Mouse (Mus musculus): ENCODE data around the gene Mbtps2. TPM values are rescaled to one million over a fixed set of nuclear protein-coding genes. Genes with fewer than 3 reads are reported as not detected.
A peak's percentile ranks its signal among the peaks of the same experiment; 100 is the strongest.

Mbtps2 gene
- polyA plus RNA-seq, 1 experiment from 2014 or later, result 24.3 TPM

DNA sequence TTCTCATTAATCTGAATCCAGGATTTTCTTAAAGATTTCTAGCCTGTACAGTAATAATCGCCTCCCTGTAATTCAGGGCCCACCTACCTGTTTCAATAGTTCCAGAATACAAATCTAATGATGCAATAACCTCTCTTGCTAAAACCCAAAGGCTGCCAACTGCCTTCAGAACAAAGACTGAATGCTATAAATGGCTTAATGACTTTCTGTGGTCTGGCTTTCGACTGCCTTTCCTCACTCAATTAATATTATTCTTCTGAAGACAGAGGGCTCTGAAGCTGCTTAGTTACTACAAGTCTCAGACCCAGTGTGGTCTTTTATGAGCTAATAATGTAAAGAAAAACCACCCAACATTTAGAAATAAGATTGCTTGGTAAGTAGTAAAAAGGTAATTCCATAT, 96.6 kb downstream of the Mbtps2 start:
- Histone ChIP-seq H3K4me2 (no peak overlapping the region), H3K27me3 (no peaks in the 10 kb centered on the region; the same call in 1 of the 2 replicates), H3K4me3 (no peak overlapping the region), H3K4me1 (no peaks in the 10 kb centered on the region), H3K27ac (no peak overlapping the region), H3K9me3 (no peaks in the 10 kb centered on the region), H3K36me3 (no peaks in the 10 kb centered on the region), H3K9ac (no peak overlapping the region)
- ATAC-seq (ENCODE audit: insufficient number of reproducible peaks, insufficient read depth, low FRiP score, low TSS enrichment, low read depth), result no peak
- WGBS, result 70% methylated on average over 2 of the region's 2 CpGs

DNA sequence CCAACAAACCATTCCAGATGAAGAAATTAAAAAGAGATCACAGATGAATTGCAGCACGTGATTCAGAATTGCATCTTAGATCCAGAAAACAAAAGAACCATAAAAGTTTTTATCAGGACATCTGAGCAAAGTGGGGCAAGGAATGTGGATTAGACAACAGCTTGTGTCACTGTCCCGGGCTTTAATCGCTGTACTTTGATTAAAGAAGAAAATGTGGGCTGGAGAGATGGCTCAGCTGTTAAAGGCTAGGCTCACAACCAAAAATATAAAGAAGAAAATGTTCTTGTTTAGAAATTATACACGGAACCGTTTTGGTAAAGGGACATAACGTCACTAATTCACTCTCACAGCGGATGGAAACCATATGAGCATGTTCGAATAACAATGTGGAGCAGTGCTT, 98.5 kb downstream of the Mbtps2 start:
- H3K9ac ChIP-seq, result no peak overlapping the region
- H3K4me2 ChIP-seq, result no peak overlapping the region
- ATAC-seq (ENCODE audit: insufficient number of reproducible peaks, insufficient read depth, low FRiP score, low TSS enrichment, low read depth), result no peak
- H3K9me3 ChIP-seq, result no peaks in the 10 kb centered on the region
- no peaks in the 10 kb centered on the region for H3K4me1 ChIP-seq
- no peaks in the 10 kb centered on the region; the same call in 1 of the 2 replicates for H3K27me3 ChIP-seq
- H3K4me3 ChIP-seq, result no peak overlapping the region
- H3K36me3 ChIP-seq, result no peaks in the 10 kb centered on the region
- H3K27ac ChIP-seq, result no peak overlapping the region
- whole genome bisulfite sequencing, result 65% methylated on average over 8 of the region's 8 CpGs

DNA sequence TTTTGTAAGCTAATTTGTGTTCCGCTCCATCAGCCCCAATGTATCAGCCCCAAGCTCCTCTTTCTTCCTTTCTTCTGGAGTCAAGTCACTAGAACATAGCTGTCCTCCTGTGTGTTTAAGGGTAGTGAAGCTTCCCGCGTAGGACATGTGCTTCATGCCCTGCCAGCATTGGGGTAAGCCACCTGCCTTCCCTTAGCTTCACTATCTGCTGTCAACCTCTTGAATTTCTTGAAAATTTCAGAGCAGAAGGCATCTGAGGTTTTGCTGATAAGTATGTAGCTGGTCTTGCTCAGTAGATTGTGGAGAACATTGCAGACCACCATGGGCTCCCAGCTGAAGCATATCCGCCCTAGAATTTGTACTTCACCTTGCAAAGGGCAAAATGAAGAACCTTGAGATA, 105.4 kb downstream of the Mbtps2 start:
- peaks cover 6% of the 10 kb centered on the region; the same call in 1 of the 2 replicates for H3K27me3 ChIP-seq
- WGBS, result 90% methylated on average over 4 of the region's 4 CpGs

DNA sequence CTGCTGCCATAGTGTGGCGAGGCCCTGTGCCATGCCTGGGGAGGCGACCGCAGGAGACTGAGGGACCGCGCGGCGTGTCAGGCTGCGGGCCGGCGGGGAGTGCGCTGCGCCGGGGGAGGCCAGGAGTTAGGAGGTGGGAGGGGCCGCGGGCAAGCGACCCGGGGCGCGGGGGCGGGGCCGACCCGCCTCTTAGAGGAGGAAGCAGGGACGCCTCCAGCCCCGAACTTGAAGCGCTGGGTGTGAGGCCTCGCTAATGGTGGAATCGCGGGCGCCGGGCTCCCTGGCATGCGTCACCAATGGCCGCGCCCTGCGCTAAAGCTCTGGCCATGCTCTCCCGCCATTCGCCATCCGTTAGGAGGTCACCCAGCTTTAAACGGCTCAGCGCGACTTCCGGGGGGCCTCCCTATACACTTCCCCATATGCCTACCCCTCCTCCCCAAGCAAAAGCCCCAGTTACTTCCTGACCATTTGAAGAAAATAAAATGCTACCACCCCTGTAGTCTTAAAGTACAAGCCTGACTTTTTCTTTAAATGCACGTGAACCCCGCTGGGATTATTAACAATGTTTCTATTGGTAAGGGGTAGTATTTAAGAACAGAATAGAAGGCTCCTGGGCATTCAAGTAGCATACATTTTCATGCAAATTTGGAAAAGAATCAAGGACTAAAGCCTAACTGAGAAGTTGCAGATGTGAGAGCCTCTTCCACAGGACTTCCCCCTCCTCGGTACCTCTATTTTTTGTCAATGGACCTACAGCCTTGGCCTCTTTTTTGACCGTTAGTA, 106.4 kb downstream of the Mbtps2 start, which contains the start of gene Sms:
Sms (minus strand) TSS at position 344 of the 783 bp plus-strand sequence.
- peak; percentile 82 for ATAC-seq (ENCODE audit: insufficient number of reproducible peaks, insufficient read depth, low FRiP score, low TSS enrichment, low read depth)
- WGBS, result 21% methylated on average over 42 of the region's 45 CpGs
- peak within 1 kb of the TSS; percentile 62 for H3K4me3 ChIP-seq
- H3K4me2 ChIP-seq, result peak within 1 kb of the TSS; percentile 58
- H3K36me3 ChIP-seq, result no peaks in the 10 kb centered on the region
- peaks cover 5% of the 10 kb centered on the region; the same call in 1 of the 2 replicates for H3K4me1 ChIP-seq
- H3K9ac ChIP-seq, result peak within 1 kb of the TSS; percentile 78
- peak within 1 kb of the TSS; percentile 73 for H3K27ac ChIP-seq
- H3K9me3 ChIP-seq, result no peaks in the 10 kb centered on the region
- H3K27me3 ChIP-seq, result peaks cover 6% of the 10 kb centered on the region; the same call in 1 of the 2 replicates

More for the DNA sequence above, 105.4 kb downstream of the Mbtps2 start:
- no peak overlapping the region for H3K4me2 ChIP-seq
- H3K4me3 ChIP-seq, result no peak overlapping the region
- H3K4me1 ChIP-seq, result peaks cover 5% of the 10 kb centered on the region; the same call in 1 of the 2 replicates
- no peak overlapping the region for H3K27ac ChIP-seq
- H3K36me3 ChIP-seq, result no peaks in the 10 kb centered on the region
- no peak for ATAC-seq (ENCODE audit: insufficient number of reproducible peaks, insufficient read depth, low FRiP score, low TSS enrichment, low read depth)
- no peak overlapping the region for H3K9ac ChIP-seq
- H3K9me3 ChIP-seq, result no peaks in the 10 kb centered on the region

DNA sequence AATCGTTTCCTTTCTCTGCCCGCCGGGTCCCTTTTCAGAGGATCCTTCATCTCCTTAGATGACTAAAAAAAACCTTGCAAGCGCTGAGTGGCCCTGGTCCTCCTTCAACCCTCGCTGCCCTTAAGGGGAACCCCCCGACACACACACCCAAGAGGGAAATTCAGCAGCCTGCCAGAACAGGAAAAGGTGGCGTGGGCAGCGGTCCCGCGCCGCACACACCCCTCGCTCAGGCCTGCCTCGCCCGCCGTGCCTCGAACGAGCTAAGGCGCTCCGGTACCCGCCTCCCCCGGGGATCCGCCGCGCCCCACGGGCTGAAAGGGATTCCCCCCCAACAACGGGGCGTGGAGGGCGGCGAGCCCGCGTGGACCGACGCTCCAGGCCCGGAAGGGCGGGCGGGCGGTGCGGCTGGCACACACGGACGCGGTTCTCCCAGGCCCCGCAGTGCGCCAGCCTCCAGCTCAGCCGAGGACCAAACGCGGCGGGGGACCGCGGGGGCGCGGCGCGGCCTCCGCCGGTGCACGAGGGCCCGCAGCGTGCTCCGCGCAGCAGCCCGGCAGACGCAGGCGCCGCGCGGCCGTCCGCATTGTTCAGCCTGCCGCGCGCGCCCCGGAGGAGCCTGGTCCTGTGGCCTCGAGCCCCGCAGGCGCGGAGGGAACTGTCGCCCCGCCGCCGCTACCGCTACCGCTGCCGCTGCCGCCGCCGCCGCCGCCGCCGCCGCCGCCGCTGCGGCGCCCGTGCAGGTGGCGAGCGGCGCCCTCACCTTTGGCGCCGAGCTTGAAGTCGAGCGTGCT, 107.2 kb downstream of the Mbtps2 start:
- Histone ChIP-seq H3K9ac (peak overlapping the region; percentile 78), H3K27ac (peak overlapping the region; percentile 73), H3K27me3 (peaks cover 6% of the 10 kb centered on the region; the same call in 1 of the 2 replicates), H3K4me2 (peak overlapping the region; percentile 58), H3K4me1 (peaks cover 5% of the 10 kb centered on the region; the same call in 1 of the 2 replicates), H3K36me3 (no peaks in the 10 kb centered on the region), H3K4me3 (peak overlapping the region; percentile 62), H3K9me3 (no peaks in the 10 kb centered on the region)
- 0 out of 2 replicates have a peak, but pooled peaks have one; percentile 11 for ATAC-seq (ENCODE audit: insufficient number of reproducible peaks, insufficient read depth, low FRiP score, low TSS enrichment, low read depth)
- WGBS, result 29% methylated on average over 73 of the region's 104 CpGs

DNA sequence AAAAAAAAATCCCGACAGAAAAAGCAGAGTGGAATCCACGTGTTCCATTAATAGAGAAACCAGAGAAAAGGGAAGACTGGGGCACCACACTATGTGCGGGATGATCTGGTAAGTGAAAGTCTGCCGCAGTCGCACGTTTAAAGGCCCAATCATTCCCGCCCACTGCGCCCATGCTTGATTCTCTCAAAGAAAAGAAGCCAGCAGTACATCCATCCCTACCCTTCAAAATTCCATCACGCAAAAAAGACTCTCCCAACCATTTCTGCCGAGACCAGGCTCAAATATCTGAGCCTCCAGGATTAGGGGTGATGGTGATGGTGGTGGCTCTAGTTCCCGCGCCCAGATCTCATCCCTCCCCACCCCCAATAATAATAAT, 107.8 kb downstream of the Mbtps2 start:
- H3K9me3 ChIP-seq, result no peaks in the 10 kb centered on the region
- H3K36me3 ChIP-seq, result no peaks in the 10 kb centered on the region
- 18% methylated on average over 12 of the region's 12 CpGs for WGBS
- no peak for ATAC-seq (ENCODE audit: insufficient number of reproducible peaks, insufficient read depth, low FRiP score, low TSS enrichment, low read depth)
- H3K4me3 ChIP-seq, result peak overlapping the region; percentile 62
- peaks cover 6% of the 10 kb centered on the region; the same call in 1 of the 2 replicates for H3K27me3 ChIP-seq
- H3K4me1 ChIP-seq, result peaks cover 5% of the 10 kb centered on the region; the same call in 1 of the 2 replicates
- H3K9ac ChIP-seq, result peak overlapping the region; percentile 78
- H3K4me2 ChIP-seq, result peak overlapping the region; percentile 58
- H3K27ac ChIP-seq, result no peak overlapping the region

DNA sequence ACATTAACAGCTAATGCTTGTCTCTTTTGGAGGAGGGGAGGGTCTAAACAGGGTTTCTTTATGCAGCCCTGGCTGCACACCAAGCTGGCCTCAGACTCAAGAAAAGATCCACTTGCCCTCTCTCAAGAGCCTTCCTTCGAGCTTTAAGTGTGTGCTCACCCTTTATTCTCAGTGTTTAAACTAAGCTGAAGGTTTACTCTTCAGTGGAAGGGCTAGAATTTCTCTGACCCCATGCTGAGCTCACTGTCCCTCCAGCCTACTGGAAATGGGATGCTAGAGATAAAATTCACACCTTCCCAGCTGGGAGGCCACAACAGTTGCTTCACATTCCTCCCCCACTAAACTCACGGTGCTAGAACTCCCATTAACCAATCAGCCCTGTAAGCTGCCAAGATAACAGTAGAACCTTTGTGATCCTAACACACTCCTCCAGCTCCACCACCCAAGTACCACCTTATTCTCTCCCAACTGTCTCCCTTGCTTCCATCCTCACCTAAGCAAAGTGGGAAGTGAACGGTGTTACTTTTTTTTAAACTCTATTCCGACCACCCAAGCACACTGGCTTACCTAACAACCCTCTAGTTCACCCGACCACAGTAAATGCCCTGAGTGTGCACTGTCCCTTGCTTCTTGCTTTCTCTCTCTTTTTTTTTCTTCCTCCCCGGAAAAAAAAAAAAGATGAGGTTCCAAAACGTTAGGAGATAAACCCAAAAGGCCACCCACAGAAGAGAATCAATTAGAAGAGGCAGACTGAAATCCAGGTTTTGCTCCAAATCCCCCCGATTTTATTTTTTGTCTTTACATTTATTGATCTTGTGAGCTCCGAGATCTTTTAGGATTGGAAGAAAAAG, 108.4 kb downstream of the Mbtps2 start:
- H3K4me2 ChIP-seq, result peak overlapping the region; percentile 58
- H3K27me3 ChIP-seq, result peaks cover 6% of the 10 kb centered on the region; the same call in 1 of the 2 replicates
- H3K36me3 ChIP-seq, result no peaks in the 10 kb centered on the region
- peak overlapping the region; percentile 78; the same call in 1 of the 2 replicates for H3K9ac ChIP-seq
- WGBS, result 30% methylated on average over 9 of the region's 9 CpGs
- no peak for ATAC-seq (ENCODE audit: insufficient number of reproducible peaks, insufficient read depth, low FRiP score, low TSS enrichment, low read depth)
- H3K4me3 ChIP-seq, result peak overlapping the region; percentile 62
- no peak overlapping the region for H3K27ac ChIP-seq
- H3K4me1 ChIP-seq, result peaks cover 5% of the 10 kb centered on the region; the same call in 1 of the 2 replicates
- no peaks in the 10 kb centered on the region for H3K9me3 ChIP-seq

DNA sequence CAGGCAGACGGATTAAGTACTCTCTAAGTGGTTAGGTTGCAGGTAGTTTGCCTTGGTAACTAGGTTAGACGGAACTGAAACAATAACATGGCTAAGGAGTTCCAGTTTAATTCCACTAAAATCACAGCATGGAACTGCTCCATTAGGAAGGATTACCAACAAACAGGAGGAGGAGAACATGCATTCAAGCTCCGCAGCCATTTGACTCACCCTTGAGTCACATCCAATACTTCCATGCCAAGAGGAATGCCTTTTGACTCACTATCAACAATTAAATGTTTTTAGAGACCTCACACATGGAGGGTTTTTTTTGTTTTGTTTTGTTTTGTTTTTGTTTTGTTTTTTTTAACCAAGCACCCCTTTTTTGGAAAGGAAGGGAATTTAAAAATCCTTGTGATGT, 109.7 kb downstream of the Mbtps2 start:
- Histone ChIP-seq H3K4me1 (peaks cover 5% of the 10 kb centered on the region; the same call in 1 of the 2 replicates), H3K4me3 (no peak overlapping the region), H3K9me3 (no peaks in the 10 kb centered on the region), H3K27me3 (peaks cover 6% of the 10 kb centered on the region; the same call in 1 of the 2 replicates), H3K4me2 (no peak overlapping the region), H3K9ac (no peak overlapping the region), H3K27ac (no peak overlapping the region), H3K36me3 (no peaks in the 10 kb centered on the region)
- ATAC-seq (ENCODE audit: insufficient number of reproducible peaks, insufficient read depth, low FRiP score, low TSS enrichment, low read depth), result no peak
- 79% methylated on average over 3 of the region's 3 CpGs for WGBS

DNA sequence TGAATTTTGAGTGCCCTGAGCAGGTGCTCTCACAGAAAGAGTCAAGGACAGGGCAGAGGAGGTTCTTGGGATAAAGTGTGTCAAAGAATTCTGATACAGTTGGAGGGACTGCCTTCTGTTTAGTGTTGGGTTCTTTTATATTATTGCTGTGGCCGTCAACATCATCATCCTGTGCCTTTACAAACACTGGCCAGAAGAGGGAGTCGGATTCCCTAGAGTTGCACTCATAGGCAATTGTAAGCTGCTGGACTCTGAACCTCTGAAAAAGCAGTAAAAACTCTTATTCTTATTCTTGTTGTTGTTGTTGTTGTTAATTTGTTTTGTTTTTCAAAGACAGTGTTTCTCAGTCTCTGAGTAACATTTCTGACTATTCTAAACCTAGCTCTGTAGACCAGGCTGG, 111.8 kb downstream of the Mbtps2 start:
- WGBS, result 63% methylated on average over 2 of the region's 2 CpGs
- H3K4me2 ChIP-seq, result no peak overlapping the region
- no peak overlapping the region for H3K9ac ChIP-seq
- H3K4me3 ChIP-seq, result no peak overlapping the region
- no peaks in the 10 kb centered on the region for H3K9me3 ChIP-seq
- H3K4me1 ChIP-seq, result peaks cover 5% of the 10 kb centered on the region; the same call in 1 of the 2 replicates
- ATAC-seq (ENCODE audit: insufficient number of reproducible peaks, insufficient read depth, low FRiP score, low TSS enrichment, low read depth), result no peak
- H3K27ac ChIP-seq, result no peak overlapping the region
- H3K36me3 ChIP-seq, result no peaks in the 10 kb centered on the region
- peaks cover 3% of the 10 kb centered on the region; the same call in 1 of the 2 replicates for H3K27me3 ChIP-seq
